Mouse (Mus musculus): ENCODE measurements at regions not wholly inside any gene's neighbourhood (a gene's known extent, or its start where the extent isn't known, plus 50 kb on each side); places are given as distances from the start of the nearest gene placed in this dataset.
"Not testable (repeated sequence)": the region's sequence is repeated elsewhere in the genome, so short reads cannot be mapped to it uniquely, and the experiment has no call there.

DNA sequence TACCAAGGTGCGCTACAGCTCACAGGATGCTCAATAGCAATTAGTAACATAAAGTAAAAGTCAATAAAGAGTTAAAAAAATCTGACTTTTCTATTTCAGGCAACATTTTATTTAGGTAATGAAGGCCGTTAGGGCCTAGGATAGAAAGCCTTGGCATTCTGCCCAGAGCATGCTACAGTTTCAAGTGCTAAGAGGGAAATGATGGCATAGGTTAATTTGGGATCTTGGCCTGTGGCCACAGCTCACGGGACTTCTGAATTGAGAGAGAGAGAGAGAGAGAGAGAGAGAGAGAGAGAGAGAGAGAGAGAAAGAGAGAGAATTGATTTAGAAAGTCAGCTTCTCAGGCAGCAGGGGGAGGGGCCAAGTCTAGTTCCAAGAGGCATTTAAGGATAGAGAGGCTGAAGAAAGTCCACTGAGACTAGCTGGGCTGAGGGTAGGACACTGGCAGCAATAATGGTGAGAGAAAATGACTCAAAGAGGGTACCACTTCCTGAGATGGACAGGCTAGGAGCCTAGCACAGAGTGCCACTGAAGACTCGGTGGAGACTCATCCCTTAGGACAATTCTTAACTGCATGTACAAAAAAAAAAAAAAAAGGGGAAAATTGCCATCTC lies 52.6 kb upstream of the Klf14 start:
- intact Hi-C loops (cut with DNase I; ENCODE audit: low total_unique reads): no loop called here

DNA sequence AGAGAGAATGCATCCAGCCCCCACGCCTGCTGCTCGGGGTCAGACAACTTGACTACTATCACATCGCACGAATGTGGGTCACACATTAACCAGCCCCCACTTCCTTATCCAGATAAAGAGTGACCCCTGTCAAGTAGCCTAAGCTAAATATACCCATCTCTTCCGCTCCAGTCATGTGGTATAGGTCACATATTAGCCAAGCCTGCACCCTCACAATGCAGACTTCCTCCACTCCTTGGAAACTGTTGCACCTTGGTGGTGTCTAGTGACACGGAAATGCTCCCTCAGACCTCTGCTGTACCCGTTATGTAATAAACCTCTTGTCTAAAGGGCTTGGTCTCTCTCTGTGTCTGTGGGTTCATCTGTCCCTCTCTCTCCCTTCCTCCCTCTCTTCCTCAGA lies 57.7 kb upstream of the Klf14 start:
- intact Hi-C loops (cut with DNase I; ENCODE audit: low total_unique reads): no loop called here
- DNase-seq: no peak

More for the DNA sequence above, 52.6 kb upstream of the Klf14 start:
- peak; percentile 76 for DNase-seq

DNA sequence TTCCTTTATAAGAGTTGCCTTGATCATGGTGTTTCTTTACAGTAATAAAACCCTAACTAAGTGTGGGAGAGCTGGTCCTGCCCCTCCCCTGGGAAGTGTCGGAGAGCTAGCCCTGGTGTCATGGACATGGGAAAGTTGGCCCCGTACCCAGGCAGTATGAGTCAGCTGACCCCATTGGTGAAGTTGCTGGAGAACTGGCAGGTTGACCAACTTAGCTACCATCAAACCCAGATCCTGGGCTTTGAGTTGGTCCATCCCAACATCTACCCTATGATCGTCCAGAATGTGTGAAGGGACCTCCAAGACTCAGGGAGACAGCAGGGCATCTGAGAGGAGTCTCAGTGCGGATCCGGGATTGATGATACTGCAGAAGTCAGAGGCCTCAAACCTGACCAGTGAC lies 62.9 kb upstream of the Klf14 start:
- intact Hi-C loops (cut with DNase I; ENCODE audit: low total_unique reads): no loop called here
- DNase-seq: no peak

DNA sequence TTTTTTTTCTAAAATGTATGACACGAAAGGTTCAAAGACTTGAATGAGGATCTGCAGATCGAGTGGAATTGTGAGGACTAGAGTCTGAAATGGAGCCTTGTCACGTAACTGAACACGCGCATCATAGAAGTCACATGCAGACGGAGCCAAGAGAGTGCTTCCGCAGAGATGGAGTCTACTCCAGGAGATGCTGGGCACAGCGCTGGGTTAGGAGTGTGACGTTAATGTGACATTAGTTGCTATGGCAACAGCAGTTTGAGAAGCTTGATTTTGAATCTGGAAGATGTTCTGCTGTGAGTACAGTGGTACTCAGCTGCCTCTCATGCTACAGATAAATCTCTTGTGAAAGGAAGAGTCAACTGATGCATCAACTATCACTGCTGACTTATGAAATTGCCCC lies 70.9 kb upstream of the Klf14 start:
- intact Hi-C loops (cut with DNase I; ENCODE audit: low total_unique reads): no loop called here
- DNase-seq: no peak

DNA sequence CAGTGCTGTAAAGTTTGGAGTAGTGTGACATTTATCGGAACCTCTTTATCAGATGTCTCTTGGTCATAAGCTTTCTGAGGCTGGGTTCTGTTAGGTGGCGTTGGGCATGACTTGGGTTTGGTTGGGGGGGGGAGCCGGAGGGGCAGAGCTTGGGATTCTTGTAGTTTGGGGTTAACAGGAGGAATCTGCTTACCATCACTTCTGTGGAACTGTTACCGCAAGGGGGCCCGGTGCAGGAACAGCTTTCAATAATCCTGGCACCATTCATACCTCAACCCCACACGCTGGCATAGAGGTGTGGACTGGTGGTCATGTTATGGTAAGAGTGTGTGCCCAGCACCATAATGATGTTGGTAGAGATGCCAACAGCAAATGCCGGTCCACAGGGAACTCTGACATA lies 72.1 kb upstream of the Klf14 start:
- intact Hi-C loops (cut with DNase I; ENCODE audit: low total_unique reads): no loop called here
- DNase-seq: no peak

- intact Hi-C loops (cut with DNase I; ENCODE audit: low total_unique reads): no loop called here
These were observed 73.3 kb upstream of the Klf14 start for GRCm38 (mm10) chr6:31032147-31032546.

GRCm38 (mm10) chr6:31032980-31033608 lies 74.2 kb upstream of the Klf14 start:
- intact Hi-C loops (cut with DNase I; ENCODE audit: low total_unique reads): no loop called here
- peak; percentile 55 for DNase-seq

More at GRCm38 (mm10) chr6:31032147-31032546, 73.3 kb upstream of the Klf14 start:
- no peak for DNase-seq

DNA sequence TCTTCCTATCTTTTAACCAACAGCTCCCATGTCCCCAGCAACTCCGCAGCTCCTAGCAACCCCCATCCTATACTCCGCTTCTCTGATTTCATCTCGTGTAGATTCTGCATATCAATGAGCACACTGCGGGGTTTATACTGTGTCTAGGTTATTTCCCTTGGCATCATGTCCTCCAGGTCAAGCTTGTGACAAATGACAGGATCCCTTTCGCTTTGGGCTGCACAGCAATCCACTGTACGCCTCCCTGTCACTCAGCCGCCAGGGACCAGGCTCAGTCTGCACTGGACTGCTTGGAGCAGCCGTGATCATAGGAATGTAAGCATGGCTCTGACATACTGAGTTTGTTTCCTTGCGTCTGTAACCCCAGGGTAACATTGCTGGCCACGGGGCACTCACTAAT lies 75.9 kb upstream of the Klf14 start:
- no peak for DNase-seq
- intact Hi-C loops (cut with DNase I; ENCODE audit: low total_unique reads): no loop called here

DNA sequence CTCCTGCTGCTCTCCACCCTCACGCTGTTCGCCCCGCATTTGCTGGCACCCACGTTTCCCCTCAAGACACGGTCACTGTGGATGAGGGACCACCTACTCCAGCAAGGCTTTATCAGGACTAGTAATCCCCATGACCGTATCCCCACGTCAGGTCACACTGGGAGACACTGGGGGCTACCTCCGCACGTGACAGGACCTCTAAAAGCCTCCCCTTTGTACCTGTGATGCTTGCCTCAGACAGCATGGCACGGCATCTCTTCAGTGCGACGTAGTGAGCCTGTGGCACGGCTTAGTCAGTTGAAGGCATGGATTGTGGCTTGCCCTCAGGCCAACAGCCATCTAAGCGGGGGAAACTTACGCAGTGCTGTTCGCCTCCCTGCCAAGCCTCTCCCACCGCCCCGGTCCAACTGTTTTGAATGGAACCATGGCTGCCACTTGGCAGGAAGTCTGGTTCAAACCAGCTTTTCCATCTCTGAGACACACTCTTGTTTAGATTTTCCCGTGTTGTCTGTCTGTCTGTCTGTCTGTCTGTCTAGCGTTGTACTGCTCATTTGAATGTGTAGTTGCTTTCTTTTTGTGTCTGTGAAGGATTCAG lies 79.0 kb upstream of the Klf14 start:
- intact Hi-C loops (cut with DNase I; ENCODE audit: low total_unique reads): no loop called here
- DNase-seq: peak; percentile 32

DNA sequence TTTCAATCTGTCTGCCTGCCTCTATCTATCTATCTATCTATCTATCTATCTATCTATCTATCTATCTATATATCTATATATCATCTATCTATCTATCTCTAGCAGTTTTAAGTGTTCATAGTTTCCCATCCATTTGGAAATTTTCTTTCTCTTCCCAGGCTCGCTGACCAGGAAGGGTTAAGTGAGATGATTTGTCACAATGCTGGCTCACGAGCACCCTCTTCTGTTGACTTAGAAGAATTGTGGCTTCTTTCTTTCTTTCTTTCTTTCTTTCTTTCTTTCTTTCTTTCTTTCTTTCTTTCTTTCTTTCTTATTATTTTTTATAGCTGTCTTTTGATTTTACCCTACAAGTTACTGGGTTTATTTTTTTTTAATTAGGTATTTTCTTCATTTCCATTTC lies 79.6 kb upstream of the Klf14 start:
- intact Hi-C loops (cut with DNase I; ENCODE audit: low total_unique reads); DNase-seq: not testable (repeated sequence)

GRCm38 (mm10) chr6:31039485-31039884 lies 80.6 kb upstream of the Klf14 start:
- intact Hi-C loops (cut with DNase I; ENCODE audit: low total_unique reads): no loop called here
- DNase-seq: no peak

GRCm38 (mm10) chr6:31040783-31041182 lies 81.9 kb upstream of the Klf14 start:
- intact Hi-C loops (cut with DNase I; ENCODE audit: low total_unique reads): no loop called here
- no peak for DNase-seq

- intact Hi-C loops (cut with DNase I; ENCODE audit: low total_unique reads): no loop called here
- no peak for DNase-seq
These were observed 84.5 kb upstream of the Klf14 start for GRCm38 (mm10) chr6:31043368-31043767.

GRCm38 (mm10) chr6:31043919-31044318 lies 85.0 kb upstream of the Klf14 start:
- intact Hi-C loops (cut with DNase I; ENCODE audit: low total_unique reads): no loop called here

GRCm38 (mm10) chr6:31046197-31046596 lies 87.3 kb upstream of the Klf14 start:
- intact Hi-C loops (cut with DNase I; ENCODE audit: low total_unique reads): no loop called here
- no peak for DNase-seq

More at GRCm38 (mm10) chr6:31043919-31044318, 85.0 kb upstream of the Klf14 start:
- DNase-seq: no peak

- no peak for DNase-seq
These were observed 90.2 kb upstream of the Klf14 start for GRCm38 (mm10) chr6:31048920-31049576.

DNA sequence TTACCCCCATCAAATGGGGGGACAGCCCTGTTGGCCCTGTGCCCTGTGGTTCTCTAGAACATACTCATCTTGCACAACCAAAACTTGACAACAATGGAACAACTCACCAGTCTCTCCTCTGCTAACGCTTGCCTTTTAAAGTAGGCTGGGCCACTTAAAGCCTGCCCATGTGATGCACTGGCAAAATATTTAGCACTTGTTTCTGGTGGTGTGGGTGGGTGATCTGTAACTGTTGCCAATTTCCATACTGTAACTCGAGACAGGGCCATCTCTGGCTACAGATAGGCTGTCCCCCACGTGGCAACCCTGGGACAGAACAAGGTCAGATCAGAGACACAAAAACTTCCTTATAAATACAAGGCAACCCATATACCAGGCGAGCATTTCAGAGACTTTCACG lies 92.0 kb upstream of the Klf14 start:
- intact Hi-C loops (cut with DNase I; ENCODE audit: low total_unique reads): no loop called here
- DNase-seq: no peak

More at GRCm38 (mm10) chr6:31048920-31049576, 90.2 kb upstream of the Klf14 start:
- intact Hi-C loops (cut with DNase I; ENCODE audit: low total_unique reads): no loop called here

GRCm38 (mm10) chr6:31051771-31052170 lies 92.9 kb upstream of the Klf14 start:
- intact Hi-C loops (cut with DNase I; ENCODE audit: low total_unique reads): no loop called here
- no peak for DNase-seq

GRCm38 (mm10) chr6:31053003-31053402 lies 94.1 kb upstream of the Klf14 start:
- intact Hi-C loops (cut with DNase I; ENCODE audit: low total_unique reads): no loop called here
- DNase-seq: no peak

GRCm38 (mm10) chr6:31056786-31057566 lies 98.1 kb upstream of the Klf14 start:
- intact Hi-C loops (cut with DNase I; ENCODE audit: low total_unique reads): no loop called here
- DNase-seq: no peak
